Mouse (Mus musculus): Measurements from ENCODE around the gene Adamts2. TPM values are rescaled to one million over a fixed set of nuclear protein-coding genes. Genes with fewer than 3 reads are reported as not detected.

Gene Adamts2
- 1 to 10 TPM; 6.1 to 9.8 TPM for total RNA-seq (2021)
- long read RNA-seq, experiment 1, full-length matches to known transcripts, result 19 of 28 reads
- long read RNA-seq, experiment 1, partial matches to known transcripts, result 7 of 28 reads
- long read RNA-seq, experiment 1, other reads (novel, unspliced or antisense), result 2 of 28 reads
- long read RNA-seq, experiment 2, full-length matches to known transcripts, result 9 of 13 reads
- long read RNA-seq, experiment 2, partial matches to known transcripts, result 3 of 13 reads
- long read RNA-seq, experiment 2, other reads (novel, unspliced or antisense), result 1 of 13 reads

- TF ChIP-seq CTCF (IDR thresholded peaks at IDR 0.05), result peak; percentile 19; the same call in 1 of the 2 replicates
- intact Hi-C loops (cut with DNase I), result loop anchor here (2.0 to 5.0 kb wide), 4 partner anchors 71 to 166 kb away; no protein-coding TSS in a partner anchor
- H3K27ac ChIP-seq, result peak within 1 kb of the TSS; percentile 81
Measured at GRCm38 (mm10) chr11:50601641-50602355, at the start of gene Adamts2. Gene Adamts2 (plus strand): TSS chr11:50602084.

DNA sequence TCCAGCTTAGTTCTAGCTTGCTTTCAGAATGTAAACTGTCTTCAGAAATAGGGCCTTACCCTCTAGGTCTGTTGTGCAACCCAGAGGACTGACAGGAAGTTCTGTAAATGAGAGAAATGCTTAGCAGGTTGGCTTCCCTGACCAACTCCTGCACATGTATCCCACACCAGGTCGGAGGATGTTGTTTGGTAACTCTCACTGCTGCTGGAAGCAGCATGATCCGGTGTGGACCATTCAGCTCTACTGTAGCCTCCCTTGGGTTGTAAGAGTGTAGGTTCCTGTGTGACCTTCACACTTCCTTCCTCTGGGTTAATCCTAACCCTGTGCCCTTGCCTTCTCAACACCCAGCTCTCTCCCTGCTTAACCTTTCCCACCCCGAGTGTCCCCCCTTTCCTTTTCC is 44.8 kb upstream of the Adamts2 start:
- no peak for DNase-seq
- intact Hi-C loops (cut with DNase I), result no loop called here
- no peak for TF ChIP-seq CTCF (IDR thresholded peaks at IDR 0.05)
- no peak overlapping the region for H3K27ac ChIP-seq
- no peak overlapping the region for H3K4me3 ChIP-seq

More at GRCm38 (mm10) chr11:50601641-50602355, at the start of gene Adamts2:
- peak; percentile 92 for DNase-seq
- peak within 1 kb of the TSS; percentile 89 for H3K4me3 ChIP-seq

DNA sequence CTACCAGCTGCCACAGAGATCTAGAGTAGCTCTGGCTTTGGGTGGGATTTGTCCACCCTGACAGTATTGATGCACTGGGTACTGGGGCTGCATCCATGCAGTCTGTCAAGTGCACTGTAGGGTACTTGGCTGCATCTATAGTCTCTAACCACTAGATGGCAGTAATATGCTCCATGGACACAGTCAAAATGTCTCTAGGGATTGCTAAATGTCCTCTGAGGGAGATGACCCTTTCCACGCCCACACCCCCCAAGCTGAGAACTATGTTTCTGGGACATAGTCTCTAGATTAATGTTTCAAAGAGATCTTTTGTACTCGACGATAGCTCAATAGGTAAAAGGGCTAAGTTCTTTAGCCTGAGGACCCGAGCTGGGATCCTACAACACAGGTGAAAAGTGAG is 42.8 kb upstream of the Adamts2 start:
- peak; percentile 86 for TF ChIP-seq CTCF (IDR thresholded peaks at IDR 0.05)
- no peak overlapping the region for H3K27ac ChIP-seq
- no peak for DNase-seq
- no peak overlapping the region for H3K4me3 ChIP-seq
- intact Hi-C loops (cut with DNase I), result loop anchor here (1.0 kb wide), 1 partner anchor 210 kb away; no protein-coding TSS in a partner anchor

DNA sequence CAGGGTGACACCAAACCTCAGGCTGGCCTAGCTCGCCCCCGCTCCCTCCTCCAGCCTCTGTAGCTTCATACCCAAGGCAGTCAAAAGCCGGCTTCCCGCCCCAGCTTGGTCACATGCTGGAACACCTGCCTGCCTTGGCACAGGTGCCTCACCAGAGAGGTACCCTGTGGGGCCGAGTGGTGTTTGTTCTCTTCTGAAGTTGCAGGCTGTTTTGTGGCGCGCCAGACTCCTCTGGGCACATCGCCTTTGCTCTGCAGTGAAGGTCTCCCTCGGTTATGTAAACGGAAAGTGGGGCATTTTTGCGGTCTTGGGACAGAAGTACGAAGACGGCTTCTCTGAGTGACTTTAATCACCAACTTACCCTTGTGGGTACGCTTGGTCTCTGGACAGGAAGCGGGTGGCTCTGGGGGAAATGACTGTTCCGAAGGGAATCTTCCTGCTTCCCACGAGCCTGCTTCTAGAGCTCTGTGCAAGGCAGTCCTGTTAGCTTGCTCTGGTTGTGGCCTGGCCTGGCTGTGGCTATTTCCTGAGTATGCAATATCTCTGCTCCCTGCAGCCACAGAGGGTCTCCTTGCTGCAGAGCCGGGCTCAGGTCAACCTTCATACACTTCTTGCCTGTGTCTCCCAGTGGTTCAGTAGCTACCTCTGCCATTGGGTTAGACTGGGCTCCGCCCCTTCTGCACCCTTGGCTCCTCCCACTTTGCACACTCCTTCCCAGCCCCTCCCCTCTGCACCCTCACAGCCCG is 36.2 kb upstream of the Adamts2 start:
- DNase-seq, result no peak
- Histone ChIP-seq H3K27ac (no peak overlapping the region), H3K4me3 (peak overlapping the region; percentile 3)
- no peak for TF ChIP-seq CTCF (IDR thresholded peaks at IDR 0.05)
- intact Hi-C loops (cut with DNase I), result no loop called here

- intact Hi-C loops (cut with DNase I), result no loop called here
- DNase-seq, result no peak
- Histone ChIP-seq H3K4me3 (no peak overlapping the region), H3K27ac (no peak overlapping the region)
- TF ChIP-seq CTCF (IDR thresholded peaks at IDR 0.05), result no peak
Measured at GRCm38 (mm10) chr11:50571448-50571847, 30.4 kb upstream of the Adamts2 start.

- DNase-seq, result no peak
- intact Hi-C loops (cut with DNase I), result no loop called here
- no peak for TF ChIP-seq CTCF (IDR thresholded peaks at IDR 0.05)
Measured at GRCm38 (mm10) chr11:50576521-50576920, 25.4 kb upstream of the Adamts2 start.

GRCm38 (mm10) chr11:50587026-50587425 is 14.9 kb upstream of the Adamts2 start:
- no peak overlapping the region for H3K4me3 ChIP-seq
- DNase-seq, result peak; percentile 60
- H3K27ac ChIP-seq, result no peak overlapping the region
- intact Hi-C loops (cut with DNase I), result no loop called here
- TF ChIP-seq CTCF (IDR thresholded peaks at IDR 0.05), result peak; percentile 77

More at GRCm38 (mm10) chr11:50576521-50576920, 25.4 kb upstream of the Adamts2 start:
- H3K27ac ChIP-seq, result no peak overlapping the region
- no peak overlapping the region for H3K4me3 ChIP-seq

GRCm38 (mm10) chr11:50587787-50588186 is 14.1 kb upstream of the Adamts2 start:
- TF ChIP-seq CTCF (IDR thresholded peaks at IDR 0.05), result peak; percentile 82
- H3K4me3 ChIP-seq, result no peak overlapping the region
- intact Hi-C loops (cut with DNase I), result no loop called here
- DNase-seq, result peak; percentile 46
- no peak overlapping the region for H3K27ac ChIP-seq

GRCm38 (mm10) chr11:50589060-50589459 is 12.8 kb upstream of the Adamts2 start:
- intact Hi-C loops (cut with DNase I), result no loop called here
- DNase-seq, result peak; percentile 62
- peak; percentile 76 for TF ChIP-seq CTCF (IDR thresholded peaks at IDR 0.05)
- no peak overlapping the region for H3K4me3 ChIP-seq
- H3K27ac ChIP-seq, result no peak overlapping the region

DNA sequence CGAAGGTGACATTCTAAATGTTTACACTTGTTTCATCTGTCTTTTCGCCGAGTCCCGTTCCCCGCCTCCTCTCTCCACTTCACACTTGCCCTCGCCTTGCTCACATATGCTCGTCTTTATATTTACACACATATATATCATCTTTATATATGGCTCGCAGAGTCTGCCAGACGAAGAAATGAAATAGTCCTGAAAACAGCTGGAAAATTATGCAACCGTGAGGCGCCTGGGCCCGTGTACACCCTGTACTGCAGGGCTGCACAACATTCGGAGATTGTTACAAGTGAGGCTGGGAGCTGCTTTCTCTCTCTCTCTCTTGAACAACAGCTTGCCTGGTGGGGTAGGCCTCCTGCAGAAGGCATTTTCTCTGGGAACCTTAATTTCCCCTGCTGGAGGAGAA is 10.8 kb upstream of the Adamts2 start:
- no peak for TF ChIP-seq CTCF (IDR thresholded peaks at IDR 0.05)
- no peak overlapping the region for H3K27ac ChIP-seq
- no peak overlapping the region for H3K4me3 ChIP-seq
- DNase-seq, result no peak
- intact Hi-C loops (cut with DNase I), result no loop called here

- H3K4me3 ChIP-seq, result no peak overlapping the region
- no peak overlapping the region for H3K27ac ChIP-seq
- intact Hi-C loops (cut with DNase I), result no loop called here
- no peak for TF ChIP-seq CTCF (IDR thresholded peaks at IDR 0.05)
- DNase-seq, result no peak
Measured at GRCm38 (mm10) chr11:50592892-50593553, 8.9 kb upstream of the Adamts2 start.

DNA sequence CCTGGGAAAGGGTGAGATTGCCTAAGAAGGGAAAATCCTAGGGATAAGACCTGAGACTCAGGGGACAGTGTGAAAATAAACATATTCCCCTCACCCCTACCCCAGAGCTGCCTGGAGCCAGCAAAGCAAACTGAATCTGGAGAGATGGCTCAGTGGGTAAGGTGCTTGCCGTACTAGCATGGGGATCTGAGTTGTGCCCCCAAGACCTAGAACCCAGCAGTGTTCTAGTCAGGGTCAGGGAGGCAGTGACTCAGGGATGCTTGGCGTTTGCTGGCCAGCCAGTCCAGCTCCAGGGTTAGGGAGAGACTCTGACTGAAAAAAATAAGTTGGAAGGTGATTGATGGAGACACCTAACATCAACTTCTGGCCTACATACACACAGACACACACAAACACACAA is 5.3 kb upstream of the Adamts2 start:
- H3K27ac ChIP-seq, result no peak overlapping the region
- no peak for DNase-seq
- no peak for TF ChIP-seq CTCF (IDR thresholded peaks at IDR 0.05)
- intact Hi-C loops (cut with DNase I), result no loop called here
- no peak overlapping the region for H3K4me3 ChIP-seq
